Mouse (Mus musculus) R1 (cell line): Measurements from ENCODE around the gene Stoml1.
A peak's percentile ranks its signal among the peaks of the same experiment; 100 is the strongest.

ENCODE experiments used
- DNase-seq: peaks from one replicate; pipeline ENCODE4 v3.0.0-alpha.2; 2018; ENCODE audit warnings: low read depth, low spot score

The Stoml1 gene

GRCm38 (mm10) chr9:58253033-58253804 lies at the start of gene Stoml1:
Gene Stoml1, plus strand, starts transcription at chr9:58253164.
- DNase-seq, result peak; percentile 99

GRCm38 (mm10) chr9:58203516-58204447 lies 49.2 kb upstream of the Stoml1 start, which contains the start of the genes Islr and Islr2:
Gene Islr, minus strand, starts transcription at chr9:58204306.
Gene Islr2, minus strand, starts transcription at chr9:58204319.
- peak; percentile 96 for DNase-seq

- DNase-seq, result peak; percentile 93
Observed at GRCm38 (mm10) chr9:58204448-58205000, 48.4 kb upstream of the Stoml1 start.

GRCm38 (mm10) chr9:58206013-58206412 lies 47.0 kb upstream of the Stoml1 start:
- DNase-seq, result no peak

GRCm38 (mm10) chr9:58209462-58210303 lies 43.3 kb upstream of the Stoml1 start:
- DNase-seq, result no peak

- DNase-seq, result no peak
Observed at GRCm38 (mm10) chr9:58210304-58210627, 42.7 kb upstream of the Stoml1 start.

- DNase-seq, result no peak
Observed at GRCm38 (mm10) chr9:58213377-58213776, 39.6 kb upstream of the Stoml1 start.

GRCm38 (mm10) chr9:58213865-58214264 lies 39.1 kb upstream of the Stoml1 start:
- DNase-seq, result no peak

- DNase-seq, result no peak
Observed at GRCm38 (mm10) chr9:58214519-58215180, 38.3 kb upstream of the Stoml1 start.

- DNase-seq, result peak; percentile 81
Observed at GRCm38 (mm10) chr9:58216402-58216801, 36.6 kb upstream of the Stoml1 start.

- DNase-seq, result no peak
Observed at GRCm38 (mm10) chr9:58218539-58218938, 34.4 kb upstream of the Stoml1 start.

GRCm38 (mm10) chr9:58220218-58220903 lies 32.6 kb upstream of the Stoml1 start:
- DNase-seq, result peak; percentile 89

- no peak for DNase-seq
Observed at GRCm38 (mm10) chr9:58224356-58224755, 28.6 kb upstream of the Stoml1 start.

GRCm38 (mm10) chr9:58225915-58226913 lies 26.8 kb upstream of the Stoml1 start:
- DNase-seq, result peak; percentile 82

GRCm38 (mm10) chr9:58228777-58229466 lies 24.0 kb upstream of the Stoml1 start:
- DNase-seq, result no peak

- DNase-seq, result no peak
Observed at GRCm38 (mm10) chr9:58231746-58232145, 21.2 kb upstream of the Stoml1 start.

- DNase-seq, result no peak
Observed at GRCm38 (mm10) chr9:58232374-58232773, 20.6 kb upstream of the Stoml1 start.

- peak; percentile 72 for DNase-seq
Observed at GRCm38 (mm10) chr9:58234502-58235015, 18.4 kb upstream of the Stoml1 start.
